Mouse (Mus musculus) midbrain, embryonic 11.5 days (tissue): Measurements from ENCODE around the gene LTO1. TPM values are rescaled to one million over a fixed set of nuclear protein-coding genes. Genes with fewer than 3 reads are reported as not detected.
A peak's percentile ranks its signal among the peaks of the same experiment; 100 is the strongest.
"Not testable (repeated sequence)": the region's sequence is repeated elsewhere in the genome, so short reads cannot be mapped to it uniquely, and the experiment has no call there.

Experiments used
- ATAC-seq: fragments of 200-750 bp; cut with Nextera tagmentation; 2 replicates; pipeline ENCODE4 v1.8.0; 2017; ENCODE audit warnings: moderate TSS enrichment, moderate library complexity; ENCODE audit not compliant: low FRiP score
- DNase-seq: peaks from one replicate; pipeline ENCODE4 v3.0.0; 2015; ENCODE audit warnings: low spot score; ENCODE audit errors: missing footprints
- H3K27ac ChIP-seq: fragments of 300-500 bp; sonication (generic); 2 replicates; pipeline ENCODE4 v1.5.1; 2014; ENCODE audit warnings: low read depth, low read length
- H3K27me3 ChIP-seq: fragments of 300-500 bp; sonication (generic); 2 replicates; pipeline ENCODE4 v1.6.1; 2014; ENCODE audit warnings: mild to moderate bottlenecking, low read length, moderate library complexity, mixed read lengths; ENCODE audit not compliant: control insufficient read depth, insufficient read depth
- H3K36me3 ChIP-seq: fragments of 300-500 bp; sonication (generic); 2 replicates; pipeline ENCODE4 v1.6.1; 2014; ENCODE audit warnings: mild to moderate bottlenecking, low read length, moderate library complexity, mixed read lengths; ENCODE audit not compliant: control insufficient read depth, insufficient read depth
- H3K4me1 ChIP-seq: fragments of 300-500 bp; sonication (generic); 2 replicates; pipeline ENCODE4 v1.6.1; 2014; ENCODE audit warnings: low read length; ENCODE audit not compliant: control insufficient read depth, insufficient read depth
- H3K4me2 ChIP-seq: fragments of 300-500 bp; sonication (generic); 2 replicates; pipeline ENCODE4 v1.6.1; 2014; ENCODE audit warnings: mild to moderate bottlenecking, moderate library complexity
- H3K4me3 ChIP-seq: fragments of 300-500 bp; sonication (generic); 2 replicates; pipeline ENCODE4 v1.5.1; 2014; ENCODE audit warnings: low read depth, low read length
- H3K9ac ChIP-seq: fragments of 300-500 bp; sonication (generic); 2 replicates; pipeline ENCODE4 v1.6.1; 2014; ENCODE audit warnings: low read length
- H3K9me3 ChIP-seq: fragments of 300-500 bp; sonication (generic); 2 replicates; pipeline ENCODE4 v1.6.1; 2016; ENCODE audit warnings: low read length; ENCODE audit not compliant: control insufficient read depth
- WGBS: fragments of 180-500 bp; shearing (Covaris S2); extraction: QIAGEN DNeasy Blood & Tissue Kit; methylation state at CpG from one replicate; pipeline ENCODE4 v1.1.7; 2014; 5-methylcytosine and 5-hydroxymethylcytosine counted together
- polyA plus RNA-seq: library from polyadenylated mRNA; unstranded; fragments of >200 nt; fragmentation: Nextera tagmentation; extraction: Ambion mirVana; gene quantifications from 2 replicates; pipeline ENCODE4 v1.2.1, GENCODE M21; 2014

The LTO1 gene
- polyA plus RNA-seq, 1 experiment from 2014 or later = 28.0 TPM

DNA sequence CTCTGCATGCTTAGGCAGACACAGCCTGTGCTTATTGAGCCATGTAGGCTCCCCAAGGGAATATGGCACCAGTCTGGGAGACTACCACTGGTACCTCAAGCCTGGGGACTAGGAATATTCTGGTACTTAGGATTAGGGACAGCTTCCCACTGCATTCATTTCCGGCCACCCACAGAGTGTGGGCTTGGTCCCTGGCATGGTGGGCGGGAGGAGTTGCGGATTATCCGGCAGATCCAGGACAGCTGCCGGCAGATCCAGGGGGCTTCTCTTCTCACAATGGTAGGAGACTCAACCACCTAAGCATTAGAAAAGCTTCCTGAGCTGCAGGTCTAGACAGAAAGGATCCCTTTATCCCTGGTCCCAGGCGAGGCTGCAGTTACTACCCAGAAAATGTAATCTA is 16.4 kb upstream of the LTO1 start:
- 8% methylated on average over 6 of the region's 6 CpGs for WGBS
- Histone ChIP-seq H3K4me2 (peak overlapping the region; percentile 89), H3K9ac (peak overlapping the region; percentile 73), H3K27me3 (peaks cover 17% of the 10 kb centered on the region), H3K36me3 (no peaks in the 10 kb centered on the region), H3K4me1 (peaks cover 48% of the 10 kb centered on the region), H3K27ac (no peak overlapping the region), H3K4me3 (peak overlapping the region; percentile 60), H3K9me3 (no peaks in the 10 kb centered on the region)
- no peak for ATAC-seq
- DNase-seq = no peak

DNA sequence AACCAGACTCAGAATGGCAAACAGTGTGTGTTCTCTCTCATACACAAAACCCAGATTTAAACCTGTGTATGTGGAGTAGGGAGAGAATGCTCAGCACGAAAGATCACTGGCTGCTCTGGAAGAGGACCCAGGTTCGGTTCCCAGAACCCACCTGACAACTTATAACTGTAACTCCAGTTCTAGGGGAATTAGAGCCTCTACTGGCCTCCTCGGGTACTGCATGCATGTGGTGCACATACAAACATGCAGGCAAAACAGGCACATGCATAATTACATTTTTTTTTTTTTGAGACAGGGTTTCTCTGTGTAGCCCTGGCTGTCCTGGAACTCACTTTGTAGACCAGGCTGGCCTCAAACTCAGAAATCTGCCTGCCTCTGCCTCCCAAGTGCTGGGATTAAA is 9.4 kb upstream of the LTO1 start:
- not testable (repeated sequence) for DNase-seq, H3K9me3 ChIP-seq, H3K27ac ChIP-seq, H3K27me3 ChIP-seq, H3K36me3 ChIP-seq, H3K4me2 ChIP-seq, H3K4me1 ChIP-seq, H3K4me3 ChIP-seq, H3K9ac ChIP-seq, ATAC-seq
- WGBS = 86% methylated on average over 3 of the region's 3 CpGs

DNA sequence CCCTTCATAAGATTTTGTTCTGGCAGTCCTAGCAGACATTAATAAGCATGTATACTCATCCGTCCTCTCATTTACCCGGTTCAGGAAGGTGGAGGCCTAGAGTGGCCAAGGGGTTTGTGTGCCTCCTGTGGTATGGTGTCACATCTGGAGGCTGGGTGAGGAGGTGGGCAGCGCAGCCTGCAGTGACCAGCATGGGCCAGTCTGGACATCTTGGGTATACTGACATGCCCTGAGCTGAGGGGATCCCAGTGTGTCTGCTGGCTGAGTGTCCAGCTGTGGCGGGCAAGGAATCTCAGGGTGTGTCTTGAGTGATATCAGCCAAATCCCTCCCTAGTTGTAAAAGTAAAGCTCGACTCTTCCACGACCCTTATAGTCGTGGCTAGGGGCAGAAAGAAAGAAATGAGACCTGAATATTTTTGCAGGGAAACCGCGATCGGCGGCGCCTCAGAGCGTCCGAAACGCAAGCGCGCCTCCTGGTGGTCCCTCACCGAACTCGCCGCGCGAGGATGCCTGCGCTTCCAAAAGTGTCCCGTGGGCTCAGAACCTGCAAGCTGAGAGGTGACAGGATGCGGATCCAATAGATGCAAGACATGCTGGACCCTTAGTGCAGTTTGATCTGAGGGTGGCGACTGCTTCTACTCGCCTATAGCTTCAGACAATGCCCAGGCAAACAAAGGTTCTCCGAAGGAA is 8.0 kb upstream of the LTO1 start:
- Histone ChIP-seq H3K27ac (no peak overlapping the region), H3K4me2 (peak overlapping the region; percentile 39), H3K36me3 (no peaks in the 10 kb centered on the region), H3K27me3 (no peaks in the 10 kb centered on the region), H3K9me3 (no peaks in the 10 kb centered on the region; the same call in 1 of the 2 replicates), H3K4me1 (0 out of 2 replicates have a peak, but pooled peaks cover 2% of the 10 kb centered on the region), H3K9ac (peak overlapping the region; percentile 41; the same call in 1 of the 2 replicates), H3K4me3 (no peak overlapping the region)
- ATAC-seq = peak; percentile 49
- WGBS = 11% methylated on average over 28 of the region's 28 CpGs
- peak; percentile 99 for DNase-seq

DNA sequence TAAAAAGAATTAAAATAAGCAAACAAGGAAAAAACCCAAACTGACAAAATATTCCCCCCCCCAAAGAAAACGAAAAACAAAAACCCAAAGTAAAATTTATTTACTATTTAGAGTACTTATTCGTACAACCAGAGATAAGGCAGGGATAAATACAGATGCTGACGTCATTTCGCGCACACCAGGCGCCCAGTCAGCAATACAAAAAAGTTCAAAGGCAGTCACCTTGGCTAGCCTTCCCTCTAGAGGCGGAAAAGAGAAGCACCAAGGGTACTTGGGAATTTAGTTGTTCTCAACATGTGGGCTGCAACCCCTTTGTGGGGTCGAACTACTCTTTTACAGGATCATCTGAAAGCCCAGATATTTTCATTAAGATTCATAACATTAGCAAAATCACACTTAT is 7.1 kb upstream of the LTO1 start:
- H3K9ac ChIP-seq = no peak overlapping the region
- H3K9me3 ChIP-seq = no peaks in the 10 kb centered on the region; the same call in 1 of the 2 replicates
- ATAC-seq (no peak), DNase-seq (no peak)
- H3K36me3 ChIP-seq = no peaks in the 10 kb centered on the region
- no peaks in the 10 kb centered on the region for H3K27me3 ChIP-seq
- H3K4me2 ChIP-seq = no peak overlapping the region
- no peak overlapping the region for H3K4me3 ChIP-seq
- WGBS = 22% methylated on average over 8 of the region's 8 CpGs
- H3K27ac ChIP-seq = no peak overlapping the region
- H3K4me1 ChIP-seq = 0 out of 2 replicates have a peak, but pooled peaks cover 2% of the 10 kb centered on the region

DNA sequence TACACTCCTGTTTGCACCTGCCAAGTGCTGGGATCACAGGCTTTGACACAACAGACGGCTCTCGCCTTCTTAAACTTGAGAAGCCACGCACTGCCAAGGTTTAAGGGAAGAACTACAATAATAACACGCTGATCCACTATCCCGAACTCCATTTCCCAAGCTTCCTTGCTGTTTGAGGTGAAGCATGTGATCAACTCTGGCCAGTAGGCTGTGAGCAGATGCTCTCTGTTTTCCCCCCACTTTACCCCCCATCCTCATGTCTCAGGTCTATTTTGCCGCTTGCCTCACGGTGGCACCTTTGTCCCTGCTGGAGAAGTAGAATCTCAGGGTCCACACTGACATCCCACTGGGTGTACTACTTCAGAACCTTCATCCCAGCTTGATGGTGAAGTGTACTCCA is 6.2 kb upstream of the LTO1 start:
- WGBS = 39% methylated on average over 7 of the region's 7 CpGs
- Histone ChIP-seq H3K27ac (no peak overlapping the region), H3K4me3 (no peak overlapping the region), H3K9me3 (no peaks in the 10 kb centered on the region; the same call in 1 of the 2 replicates), H3K36me3 (no peaks in the 10 kb centered on the region), H3K9ac (no peak overlapping the region), H3K4me2 (no peak overlapping the region), H3K4me1 (0 out of 2 replicates have a peak, but pooled peaks cover 2% of the 10 kb centered on the region), H3K27me3 (no peaks in the 10 kb centered on the region)
- no peak for ATAC-seq
- DNase-seq = no peak

DNA sequence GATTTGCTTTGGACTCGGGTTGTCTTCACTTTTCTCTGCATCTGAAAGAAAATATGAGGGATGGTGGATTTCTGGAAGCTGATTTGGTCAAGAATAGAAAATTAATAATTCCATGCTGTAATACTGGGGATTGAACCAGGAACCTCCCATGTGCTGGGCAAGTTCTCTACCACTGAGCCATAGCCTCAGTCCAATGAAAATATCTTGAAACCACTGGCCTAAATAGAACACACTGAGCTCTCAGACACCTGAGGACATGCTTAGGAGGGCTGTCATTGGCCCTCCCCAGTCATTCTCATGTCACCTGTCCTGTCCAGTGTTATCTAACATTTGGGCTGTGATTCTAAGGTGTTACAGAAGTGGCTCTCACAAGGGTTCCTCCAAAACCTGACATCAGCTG is 3.8 kb upstream of the LTO1 start:
- no peak overlapping the region for H3K4me3 ChIP-seq
- peaks cover 9% of the 10 kb centered on the region for H3K4me1 ChIP-seq
- no peak overlapping the region for H3K9ac ChIP-seq
- no peak overlapping the region for H3K27ac ChIP-seq
- H3K9me3 ChIP-seq = no peaks in the 10 kb centered on the region
- WGBS = 74% methylated on average over 1 of the region's 1 CpGs
- H3K27me3 ChIP-seq = no peaks in the 10 kb centered on the region
- no peak for ATAC-seq
- H3K4me2 ChIP-seq = no peak overlapping the region
- no peaks in the 10 kb centered on the region for H3K36me3 ChIP-seq
- no peak for DNase-seq

DNA sequence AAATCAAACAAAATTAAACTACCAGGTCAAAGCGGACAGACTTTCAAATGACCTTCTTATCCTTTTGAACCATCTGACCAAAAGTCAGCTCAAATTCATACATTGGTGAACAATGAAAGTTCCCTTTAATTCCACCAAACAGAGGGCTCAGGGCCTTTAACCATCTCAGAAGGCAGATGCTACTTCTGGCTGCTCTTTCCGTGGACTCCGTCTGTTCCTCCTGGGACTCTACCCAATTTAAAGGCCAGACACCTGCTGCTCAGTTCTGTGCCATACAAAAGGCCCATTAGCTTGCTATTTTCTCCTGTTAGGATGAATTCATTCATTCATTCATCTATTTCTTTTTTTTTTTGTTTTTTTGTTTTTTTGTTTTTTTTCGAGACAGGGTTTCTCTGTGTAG is 2.0 kb upstream of the LTO1 start:
- DNase-seq = no peak
- Histone ChIP-seq H3K27ac (no peak overlapping the region), H3K27me3 (no peaks in the 10 kb centered on the region), H3K4me3 (no peak overlapping the region), H3K9me3 (no peaks in the 10 kb centered on the region), H3K4me2 (no peak overlapping the region), H3K4me1 (peaks cover 8% of the 10 kb centered on the region), H3K36me3 (no peaks in the 10 kb centered on the region), H3K9ac (no peak overlapping the region)
- WGBS = 73% methylated on average over 4 of the region's 4 CpGs
- ATAC-seq = no peak

DNA sequence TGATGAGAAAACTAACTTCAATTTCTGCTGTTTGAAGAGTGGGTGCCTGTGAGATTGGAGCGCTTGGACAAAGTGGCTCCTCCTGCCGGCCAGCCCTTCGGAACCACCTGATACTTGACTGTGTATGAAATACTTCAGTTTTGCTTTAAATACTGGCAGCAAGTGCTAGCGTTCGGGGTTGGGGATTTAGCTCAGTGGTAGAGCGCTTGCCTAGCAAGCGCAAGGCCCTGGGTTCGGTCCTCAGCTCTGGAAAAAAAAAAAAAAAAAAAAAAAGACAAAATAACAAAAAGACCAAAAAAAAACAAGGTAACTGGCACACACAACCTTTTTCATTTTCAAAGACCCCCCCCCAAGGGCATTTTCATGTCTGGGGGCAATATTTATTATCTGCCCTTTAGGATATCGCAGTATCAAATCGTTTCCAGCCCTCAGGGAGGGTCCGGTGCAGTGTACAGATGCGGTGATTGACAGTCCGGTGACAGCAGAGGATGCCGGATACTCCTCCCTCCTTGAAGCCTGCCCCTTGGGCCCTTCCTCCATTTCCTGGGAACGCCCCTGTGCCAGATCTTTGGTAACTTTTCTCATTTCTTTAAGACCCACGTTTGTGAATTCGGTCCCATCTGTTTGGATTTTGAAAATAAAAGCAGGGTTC is 478 bp upstream of the LTO1 start:
- peak overlapping the region; percentile 83 for H3K4me3 ChIP-seq
- H3K9ac ChIP-seq = peak overlapping the region; percentile 82; the same call in 1 of the 2 replicates
- peaks cover 8% of the 10 kb centered on the region for H3K4me1 ChIP-seq
- H3K27ac ChIP-seq = no peak overlapping the region; the same call in 1 of the 2 replicates
- WGBS = 9% methylated on average over 17 of the region's 17 CpGs
- ATAC-seq = peak; percentile 95
- H3K27me3 ChIP-seq = no peaks in the 10 kb centered on the region
- peak; percentile 99 for DNase-seq
- H3K4me2 ChIP-seq = peak overlapping the region; percentile 92
- no peaks in the 10 kb centered on the region for H3K9me3 ChIP-seq
- H3K36me3 ChIP-seq = peaks cover 6% of the 10 kb centered on the region; the same call in 1 of the 2 replicates

DNA sequence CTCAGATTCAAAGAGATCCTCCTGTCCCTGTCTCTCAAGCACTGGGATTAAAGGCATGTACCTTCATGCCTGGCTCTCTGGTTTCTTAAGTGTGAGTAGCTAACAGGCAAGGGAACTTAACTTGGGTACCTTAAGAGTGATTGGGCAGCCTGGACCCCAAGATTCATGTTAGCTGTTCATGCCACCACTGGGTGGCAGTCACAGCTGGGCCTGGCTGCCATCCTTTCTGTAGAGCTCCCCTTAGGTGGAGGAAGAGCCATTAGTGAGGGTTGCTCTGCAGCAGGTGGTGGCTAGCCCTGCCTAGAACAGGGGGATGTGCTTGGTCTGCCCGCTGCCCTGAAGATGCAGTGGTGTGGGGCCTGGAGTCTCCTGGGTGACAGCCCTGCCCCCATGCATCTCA is 3.9 kb downstream of the LTO1 start:
- Histone ChIP-seq H3K9me3 (no peaks in the 10 kb centered on the region), H3K4me2 (no peak overlapping the region), H3K9ac (no peak overlapping the region), H3K36me3 (peaks cover 6% of the 10 kb centered on the region; the same call in 1 of the 2 replicates), H3K27ac (no peak overlapping the region), H3K4me3 (no peak overlapping the region), H3K27me3 (no peaks in the 10 kb centered on the region), H3K4me1 (peaks cover 8% of the 10 kb centered on the region)
- 86% methylated on average over 1 of the region's 1 CpGs for WGBS
- no peak for ATAC-seq
- no peak for DNase-seq
